Mouse (Mus musculus) lung, embryonic 14.5 days (tissue): ENCODE results near the gene Sptssb. TPM values are rescaled to one million over a fixed set of nuclear protein-coding genes. Genes with fewer than 3 reads are reported as not detected.

ENCODE experiments used
- ATAC-seq: fragments of 200-750 bp; cut with Nextera tagmentation; 2 replicates; pipeline ENCODE4 v1.8.0; 2017; ENCODE audit warnings: mild to moderate bottlenecking, moderate TSS enrichment, moderate library complexity; ENCODE audit not compliant: insufficient read depth
- DNase-seq: peaks from one replicate; pipeline ENCODE4 v3.0.0-alpha.2; 2015
- H3K27ac ChIP-seq: fragments of 300-500 bp; sonication (generic); 2 replicates; pipeline ENCODE4 v1.5.1; 2014; ENCODE audit warnings: low read depth, mild to moderate bottlenecking, moderate library complexity
- H3K27me3 ChIP-seq: fragments of 300-500 bp; sonication (generic); 2 replicates; pipeline ENCODE4 v1.6.1; 2014; ENCODE audit warnings: low read length, control low read depth; ENCODE audit not compliant: insufficient read depth
- H3K36me3 ChIP-seq: fragments of 300-500 bp; sonication (generic); 2 replicates; pipeline ENCODE4 v1.6.1; 2014; ENCODE audit warnings: control low read depth; ENCODE audit not compliant: insufficient read depth
- H3K4me1 ChIP-seq: fragments of 300-500 bp; sonication (generic); 2 replicates; pipeline ENCODE4 v1.6.1; 2014; ENCODE audit warnings: antibody characterized with exemption, control low read depth; ENCODE audit not compliant: insufficient read depth
- H3K4me2 ChIP-seq: fragments of 300-500 bp; sonication (generic); 2 replicates; pipeline ENCODE4 v1.6.1; 2014; ENCODE audit warnings: mild to moderate bottlenecking
- H3K4me3 ChIP-seq: fragments of 300-500 bp; sonication (generic); 2 replicates; pipeline ENCODE4 v1.5.1; 2014; ENCODE audit warnings: low read depth, low read length
- H3K9ac ChIP-seq: fragments of 300-500 bp; sonication (generic); 2 replicates; pipeline ENCODE4 v1.6.1; 2014
- H3K9me3 ChIP-seq: fragments of 300-500 bp; sonication (generic); 2 replicates; pipeline ENCODE4 v1.6.1; 2016; ENCODE audit warnings: low read depth, low read length, control low read depth
- CTCF ChIP-seq: IDR thresholded peaks from 2 replicates; pipeline ENCODE4 v1.5.1; 2016; ENCODE audit warnings: antibody characterized with exemption, low read depth
- WGBS: fragments of 180-500 bp; shearing (Covaris S2); extraction: QIAGEN DNeasy Blood & Tissue Kit; methylation state at CpG from one replicate; pipeline ENCODE4 v1.1.7; 2014; 5-methylcytosine and 5-hydroxymethylcytosine counted together
- polyA plus RNA-seq: library from polyadenylated mRNA; unstranded; fragments of >200 nt; fragmentation: Nextera tagmentation; extraction: Ambion mirVana; gene quantifications from 2 replicates; pipeline ENCODE4 v1.2.1, GENCODE M21; 2014

Gene Sptssb
- polyA plus RNA-seq, 1 experiment from 2014 or later: 9.8 TPM

DNA sequence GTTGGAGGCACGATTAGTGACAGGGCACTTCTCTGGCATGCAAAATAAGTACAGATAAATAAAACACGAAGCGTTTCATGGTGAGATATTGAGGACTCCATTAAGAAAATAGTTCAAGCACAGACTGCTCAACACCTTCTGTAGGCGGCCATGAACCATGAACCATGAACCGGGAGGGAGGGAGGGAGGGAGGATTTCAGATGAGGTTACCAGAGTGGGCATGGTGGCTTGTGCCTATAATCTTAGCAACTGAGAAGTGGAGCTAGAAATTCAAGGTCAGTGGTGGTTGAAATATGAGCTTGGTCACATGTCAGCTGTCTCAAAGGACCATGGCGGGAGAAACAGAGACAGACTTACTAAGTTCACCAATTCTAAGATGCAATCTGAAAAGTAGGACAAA, 20.3 kb downstream of the Sptssb start:
- Histone ChIP-seq H3K4me3 (no peak overlapping the region), H3K9ac (no peak overlapping the region), H3K27ac (no peak overlapping the region), H3K9me3 (no peaks in the 10 kb centered on the region), H3K36me3 (no peaks in the 10 kb centered on the region), H3K27me3 (no peaks in the 10 kb centered on the region), H3K4me1 (no peaks in the 10 kb centered on the region), H3K4me2 (no peak overlapping the region)
- 82% methylated on average over 6 of the region's 6 CpGs for WGBS
- DNase-seq (no peak), ATAC-seq (no peak)
- no peak for TF ChIP-seq CTCF

DNA sequence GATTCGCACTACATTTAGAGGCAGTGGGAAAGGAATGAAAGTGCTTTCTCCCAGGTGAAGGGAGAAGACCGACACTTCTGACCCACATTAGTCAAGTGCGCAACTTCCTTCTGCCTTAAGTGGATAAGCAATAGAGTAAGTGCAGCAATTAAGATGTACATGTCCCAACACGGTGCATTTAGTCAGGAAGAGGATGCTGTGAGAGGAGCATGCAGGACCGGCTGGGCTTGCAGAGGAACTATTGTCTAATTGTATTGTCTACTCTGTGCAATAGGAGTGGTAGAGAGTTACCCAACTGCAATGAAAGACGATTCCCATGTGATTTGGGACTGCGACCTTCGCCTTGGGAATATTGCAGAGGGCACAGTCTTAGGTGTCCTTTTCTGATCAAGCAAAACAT, 30.2 kb downstream of the Sptssb start:
- Histone ChIP-seq H3K27ac (no peak overlapping the region), H3K27me3 (no peaks in the 10 kb centered on the region), H3K4me1 (no peaks in the 10 kb centered on the region), H3K9me3 (no peaks in the 10 kb centered on the region), H3K4me3 (no peak overlapping the region), H3K36me3 (no peaks in the 10 kb centered on the region), H3K9ac (no peak overlapping the region), H3K4me2 (no peak overlapping the region)
- TF ChIP-seq CTCF: no peak
- DNase-seq: no peak
- 89% methylated on average over 8 of the region's 8 CpGs for WGBS
- no peak for ATAC-seq

- no peak for TF ChIP-seq CTCF
- DNase-seq (no peak), ATAC-seq (no peak)
- H3K4me1 ChIP-seq: no peaks in the 10 kb centered on the region
- no peaks in the 10 kb centered on the region for H3K36me3 ChIP-seq
- WGBS: 90% methylated on average over 1 of the region's 1 CpGs
- no peak overlapping the region for H3K9ac ChIP-seq
- H3K9me3 ChIP-seq: no peaks in the 10 kb centered on the region
- H3K27me3 ChIP-seq: no peaks in the 10 kb centered on the region
- no peak overlapping the region for H3K27ac ChIP-seq
- H3K4me2 ChIP-seq: no peak overlapping the region
- no peak overlapping the region for H3K4me3 ChIP-seq
These were observed 35.2 kb downstream of the Sptssb start for GRCm38 (mm10) chr3:69824536-69824935.

DNA sequence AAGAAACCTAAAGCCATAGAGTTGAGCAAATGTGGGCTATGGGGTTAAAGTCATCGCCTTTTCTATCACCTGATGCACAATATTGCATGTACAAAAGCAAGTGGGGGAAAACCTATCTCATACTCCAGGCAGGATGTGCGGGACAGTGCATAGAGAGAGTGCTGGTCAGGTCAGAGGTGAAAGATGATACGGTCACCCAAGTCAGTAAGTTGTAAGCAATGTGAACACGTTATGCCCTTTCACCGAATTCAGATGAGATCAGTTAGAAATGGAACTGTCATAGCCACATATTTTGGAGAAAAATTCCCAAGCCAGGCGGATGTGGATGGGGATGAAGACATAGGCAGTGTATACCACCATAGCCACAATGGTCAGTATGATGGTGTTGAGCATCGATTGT, 39.1 kb downstream of the Sptssb start:
- Histone ChIP-seq H3K27me3 (no peaks in the 10 kb centered on the region), H3K9me3 (no peaks in the 10 kb centered on the region), H3K36me3 (no peaks in the 10 kb centered on the region), H3K4me2 (no peak overlapping the region), H3K4me3 (no peak overlapping the region), H3K9ac (no peak overlapping the region), H3K27ac (no peak overlapping the region), H3K4me1 (no peaks in the 10 kb centered on the region)
- ATAC-seq: no peak
- DNase-seq: no peak
- TF ChIP-seq CTCF: no peak
- 85% methylated on average over 7 of the region's 7 CpGs for whole genome bisulfite sequencing

DNA sequence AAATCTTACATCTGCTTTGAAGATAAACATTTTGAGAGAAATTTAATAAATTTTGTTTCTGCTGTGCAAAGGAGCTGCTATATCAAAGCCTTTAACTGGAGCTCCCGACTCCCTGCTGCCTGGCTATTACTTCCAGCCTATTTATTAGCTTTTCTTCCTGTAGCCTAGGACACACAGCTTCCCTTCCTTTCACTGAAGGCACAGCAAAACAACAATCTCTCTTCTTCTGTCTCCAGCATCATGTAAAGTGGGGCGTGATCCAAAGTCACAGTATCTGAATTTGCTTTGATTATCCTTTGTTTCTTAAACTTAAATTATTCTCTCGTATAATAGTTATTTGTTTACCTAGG, 39.9 kb downstream of the Sptssb start:
- TF ChIP-seq CTCF: no peak
- Histone ChIP-seq H3K9ac (no peak overlapping the region), H3K4me2 (no peak overlapping the region), H3K9me3 (no peaks in the 10 kb centered on the region), H3K36me3 (no peaks in the 10 kb centered on the region), H3K4me1 (no peaks in the 10 kb centered on the region), H3K27me3 (no peaks in the 10 kb centered on the region), H3K27ac (no peak overlapping the region), H3K4me3 (no peak overlapping the region)
- WGBS: 34% methylated on average over 3 of the region's 3 CpGs
- no peak for ATAC-seq
- DNase-seq: peak; percentile 25

DNA sequence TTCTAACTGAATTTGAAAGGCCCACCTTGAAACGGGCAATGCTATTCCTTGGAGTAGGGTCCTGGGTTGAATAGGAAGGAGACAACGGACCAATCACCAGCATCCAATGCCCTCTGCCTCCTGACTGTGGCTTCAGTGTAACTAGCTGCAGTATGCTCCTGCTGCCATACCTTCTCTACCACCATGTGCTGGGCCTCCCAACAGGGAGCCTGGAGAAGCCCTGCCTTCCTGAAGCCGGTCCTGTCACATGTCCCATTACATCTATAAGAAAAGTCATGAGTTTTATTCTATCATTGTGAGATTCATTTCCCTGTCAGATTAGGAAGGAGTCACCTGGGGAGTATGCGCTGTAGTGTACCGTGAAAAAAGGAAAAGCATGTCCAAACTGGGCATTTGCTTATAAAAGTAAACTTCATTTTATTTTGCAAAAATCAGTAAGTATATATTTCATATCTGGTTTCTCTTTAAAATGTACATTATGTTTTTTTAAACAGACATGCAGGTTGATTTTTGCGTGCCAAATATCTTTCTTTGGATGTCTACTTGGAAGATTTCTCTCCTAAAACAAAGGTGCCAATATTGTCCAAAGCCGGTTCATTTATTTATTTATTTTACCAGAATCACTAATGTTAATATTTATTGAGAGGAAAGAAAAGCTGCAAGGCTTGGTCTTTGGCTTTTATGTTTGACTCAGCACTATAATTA, 40.4 kb downstream of the Sptssb start:
- ATAC-seq (no peak), DNase-seq (no peak)
- Histone ChIP-seq H3K9ac (no peak overlapping the region), H3K4me2 (no peak overlapping the region), H3K4me3 (no peak overlapping the region), H3K27me3 (no peaks in the 10 kb centered on the region), H3K36me3 (no peaks in the 10 kb centered on the region), H3K9me3 (no peaks in the 10 kb centered on the region), H3K4me1 (no peaks in the 10 kb centered on the region), H3K27ac (no peak overlapping the region)
- 70% methylated on average over 7 of the region's 7 CpGs for WGBS
- no peak for TF ChIP-seq CTCF

GRCm38 (mm10) chr3:69818466-69818865, 41.3 kb downstream of the Sptssb start:
- no peak overlapping the region for H3K4me3 ChIP-seq
- H3K27ac ChIP-seq: no peak overlapping the region
- H3K9me3 ChIP-seq: no peaks in the 10 kb centered on the region
- H3K4me1 ChIP-seq: no peaks in the 10 kb centered on the region
- DNase-seq (peak; percentile 72), ATAC-seq (peak; percentile 58)
- no peak overlapping the region for H3K4me2 ChIP-seq
- H3K9ac ChIP-seq: no peak overlapping the region
- H3K27me3 ChIP-seq: no peaks in the 10 kb centered on the region
- 44% methylated on average over 5 of the region's 5 CpGs for WGBS
- no peak for TF ChIP-seq CTCF
- no peaks in the 10 kb centered on the region for H3K36me3 ChIP-seq

DNA sequence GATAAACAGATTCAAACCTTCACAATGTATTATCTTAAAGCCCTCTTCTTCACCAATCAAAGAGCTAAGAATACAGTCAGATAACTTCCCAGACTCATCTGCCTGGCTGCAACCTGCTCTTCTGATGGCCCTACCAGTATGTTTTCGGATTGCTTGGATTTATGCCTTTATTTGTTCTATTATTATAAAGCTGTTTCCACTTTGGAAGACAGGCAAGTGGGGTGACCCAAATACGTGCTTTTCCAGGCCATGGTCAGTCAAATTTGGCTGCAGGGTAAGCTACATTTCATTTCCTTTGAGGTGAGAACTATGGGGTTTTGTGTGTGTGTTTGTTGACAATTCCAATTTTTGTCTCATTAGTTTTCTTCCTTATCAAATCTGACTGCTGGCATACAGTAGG, 43.2 kb downstream of the Sptssb start:
- no peak overlapping the region for H3K4me2 ChIP-seq
- no peaks in the 10 kb centered on the region for H3K36me3 ChIP-seq
- H3K9ac ChIP-seq: no peak overlapping the region
- no peak for TF ChIP-seq CTCF
- H3K27ac ChIP-seq: no peak overlapping the region
- ATAC-seq (no peak), DNase-seq (no peak)
- WGBS: 66% methylated on average over 2 of the region's 2 CpGs
- no peak overlapping the region for H3K4me3 ChIP-seq
- H3K4me1 ChIP-seq: no peaks in the 10 kb centered on the region
- no peaks in the 10 kb centered on the region for H3K9me3 ChIP-seq
- H3K27me3 ChIP-seq: no peaks in the 10 kb centered on the region
